Mouse (Mus musculus): ENCODE measurements at regions not wholly inside any gene's neighbourhood (a gene's known extent, or its start where the extent isn't known, plus 50 kb on each side); places are given as distances from the start of the nearest gene placed in this dataset.

GRCm38 (mm10) chr15:68363058-68363735 is 1862.5 kb upstream of the Lrrc6 start:
- peak overlapping the region; percentile 84 for H3K4me3 ChIP-seq (ENCODE audit: low read depth, low read length)
- peak overlapping the region; percentile 74 for H3K4me2 ChIP-seq (ENCODE audit: low read depth, severe bottlenecking)
- H3K27ac ChIP-seq (replicated peaks; ENCODE audit: low read depth, low read length) = peak overlapping the region; percentile 93
- H3K36me3 ChIP-seq (ENCODE audit: control insufficient read depth, insufficient read depth, low read length) = no peaks in the 10 kb centered on the region
- WGBS = under 1% methylated on average over 60 of the region's 72 CpGs
- H3K27me3 ChIP-seq (ENCODE audit: control insufficient read depth, insufficient read depth, low read length) = no peaks in the 10 kb centered on the region
- H3K9ac ChIP-seq (ENCODE audit: low read length) = peak overlapping the region; percentile 79
- H3K4me1 ChIP-seq (ENCODE audit: control insufficient read depth, insufficient read depth, low read length) = 0 out of 2 replicates have a peak, but pooled peaks cover 3% of the 10 kb centered on the region
- ATAC-seq (ENCODE audit: insufficient number of reproducible peaks, low FRiP score, low TSS enrichment, low read depth) = peak; percentile 98
- H3K9me3 ChIP-seq (ENCODE audit: control insufficient read depth, low read length) = no peaks in the 10 kb centered on the region
- DNase-seq (ENCODE audit: low spot score) = peak; percentile 99

DNA sequence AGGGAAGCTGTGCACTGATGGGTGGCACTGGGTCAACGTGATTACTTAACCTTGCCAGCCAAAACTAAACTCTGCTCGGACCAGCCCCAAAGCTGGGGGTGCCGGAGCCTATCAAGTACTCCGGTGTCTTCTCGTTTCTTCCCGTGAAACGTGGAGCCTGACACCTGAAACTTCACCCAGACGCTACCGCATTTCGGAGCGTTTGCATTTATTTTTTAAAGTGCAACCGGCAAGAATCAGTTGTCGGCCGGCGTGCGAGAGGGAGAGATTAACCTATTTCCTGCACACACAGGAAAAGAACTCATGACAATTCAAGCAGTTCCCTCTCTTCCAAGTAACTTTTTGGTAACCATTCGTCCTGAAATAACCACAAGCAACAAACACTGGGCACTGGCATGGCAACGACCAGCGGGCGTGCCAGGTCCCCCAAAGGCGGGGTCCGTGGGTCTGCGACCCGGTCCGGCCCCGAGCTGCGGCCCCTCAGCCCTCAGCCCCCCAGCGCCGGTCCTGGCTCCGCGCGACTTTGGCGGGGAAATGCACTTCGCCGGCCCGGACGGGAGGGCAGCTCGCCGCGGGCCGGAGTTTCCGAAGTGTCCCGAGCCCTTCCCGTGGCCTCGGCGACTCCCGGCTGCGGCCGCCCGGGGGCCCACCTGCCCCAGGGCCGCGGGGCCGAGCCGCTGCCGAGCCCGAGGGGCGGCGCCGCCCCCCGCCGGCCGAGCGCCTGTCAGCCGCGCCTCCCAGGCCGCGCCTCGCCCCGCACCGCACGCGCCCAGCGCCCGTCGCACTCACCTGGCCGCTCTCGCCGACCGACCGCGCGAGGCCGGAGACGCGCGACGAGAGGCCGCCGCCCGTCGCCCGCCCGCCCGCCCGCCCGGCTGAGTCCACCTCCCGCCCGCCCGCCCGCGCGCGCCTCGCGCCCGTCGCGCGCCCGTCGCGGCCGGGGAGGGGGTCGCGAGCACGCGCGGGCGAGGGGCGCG is 1861.7 kb upstream of the Lrrc6 start:
- DNase-seq (ENCODE audit: low spot score) (peak; percentile 63), ATAC-seq (ENCODE audit: insufficient number of reproducible peaks, low FRiP score, low TSS enrichment, low read depth) (peak; percentile 17; the same call in 1 of the 2 replicates)
- peak overlapping the region; percentile 74 for H3K4me2 ChIP-seq (ENCODE audit: low read depth, severe bottlenecking)
- peak overlapping the region; percentile 93 for H3K27ac ChIP-seq (replicated peaks; ENCODE audit: low read depth, low read length)
- H3K27me3 ChIP-seq (ENCODE audit: control insufficient read depth, insufficient read depth, low read length) = no peaks in the 10 kb centered on the region
- WGBS = under 1% methylated on average over 64 of the region's 121 CpGs
- H3K9me3 ChIP-seq (ENCODE audit: control insufficient read depth, low read length) = no peaks in the 10 kb centered on the region
- H3K36me3 ChIP-seq (ENCODE audit: control insufficient read depth, insufficient read depth, low read length) = no peaks in the 10 kb centered on the region
- H3K4me3 ChIP-seq (ENCODE audit: low read depth, low read length) = peak overlapping the region; percentile 84
- 0 out of 2 replicates have a peak, but pooled peaks cover 3% of the 10 kb centered on the region for H3K4me1 ChIP-seq (ENCODE audit: control insufficient read depth, insufficient read depth, low read length)
- H3K9ac ChIP-seq (ENCODE audit: low read length) = peak overlapping the region; percentile 79

DNA sequence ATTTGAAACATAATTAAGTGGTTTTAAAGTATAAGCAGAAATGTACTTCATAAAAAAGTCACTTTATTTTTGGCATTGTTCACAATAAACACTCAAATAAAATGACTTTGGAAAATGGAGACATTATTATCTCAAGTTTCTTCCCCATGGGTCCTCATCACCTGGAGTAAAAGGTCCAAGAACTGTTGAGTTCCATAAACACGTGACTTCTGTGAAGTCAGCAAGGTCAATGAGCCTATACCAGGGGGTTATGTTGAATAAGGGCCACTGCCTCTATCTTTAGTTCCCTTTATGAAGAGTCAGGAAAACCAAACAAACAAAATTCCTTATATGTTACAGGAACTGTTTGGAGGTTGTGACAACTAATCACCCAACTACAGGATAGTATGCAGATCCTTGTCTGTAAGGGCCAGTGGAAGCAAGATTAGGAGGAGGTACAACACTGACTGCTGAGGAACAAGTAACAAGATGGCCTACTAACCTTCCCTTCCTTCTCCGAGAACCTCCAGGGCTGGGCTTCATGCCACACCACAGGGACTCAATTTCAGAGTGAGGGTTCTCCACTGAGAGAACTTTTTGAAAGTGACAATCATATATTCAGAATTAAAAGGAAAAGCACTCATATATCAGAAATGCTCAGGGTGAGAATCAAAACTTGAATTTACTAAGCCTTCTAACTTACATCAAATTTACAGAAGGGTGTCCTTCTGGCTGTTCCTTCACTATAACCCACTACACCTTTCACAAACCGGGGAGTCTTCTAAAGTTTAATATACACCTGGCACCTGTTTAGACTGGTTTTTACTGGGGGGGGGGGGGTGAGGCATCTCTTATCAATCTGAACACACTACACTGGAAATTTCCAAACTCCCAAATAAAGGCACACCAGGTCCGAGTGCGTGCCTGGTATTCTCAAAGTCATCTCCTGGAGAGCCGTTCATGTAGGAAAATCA is 1860.5 kb upstream of the Lrrc6 start:
- Histone ChIP-seq H3K4me2 (ENCODE audit: low read depth, severe bottlenecking) (peak overlapping the region; percentile 74; the same call in 1 of the 2 replicates), H3K27ac (replicated peaks; ENCODE audit: low read depth, low read length) (no peak overlapping the region), H3K9ac (ENCODE audit: low read length) (no peak overlapping the region), H3K9me3 (ENCODE audit: control insufficient read depth, low read length) (no peaks in the 10 kb centered on the region), H3K27me3 (ENCODE audit: control insufficient read depth, insufficient read depth, low read length) (no peaks in the 10 kb centered on the region), H3K4me3 (ENCODE audit: low read depth, low read length) (peak overlapping the region; percentile 84), H3K4me1 (ENCODE audit: control insufficient read depth, insufficient read depth, low read length) (0 out of 2 replicates have a peak, but pooled peaks cover 3% of the 10 kb centered on the region), H3K36me3 (ENCODE audit: control insufficient read depth, insufficient read depth, low read length) (no peaks in the 10 kb centered on the region)
- 58% methylated on average over 6 of the region's 6 CpGs for WGBS
- ATAC-seq (ENCODE audit: insufficient number of reproducible peaks, low FRiP score, low TSS enrichment, low read depth) (no peak), DNase-seq (ENCODE audit: low spot score) (no peak)

GRCm38 (mm10) chr15:68359496-68359895 is 1858.8 kb upstream of the Lrrc6 start:
- ATAC-seq (ENCODE audit: insufficient number of reproducible peaks, low FRiP score, low TSS enrichment, low read depth) (no peak), DNase-seq (ENCODE audit: low spot score) (no peak)
- Histone ChIP-seq H3K4me3 (ENCODE audit: low read depth, low read length) (no peak overlapping the region), H3K4me1 (ENCODE audit: control insufficient read depth, insufficient read depth, low read length) (0 out of 2 replicates have a peak, but pooled peaks cover 3% of the 10 kb centered on the region), H3K9me3 (ENCODE audit: control insufficient read depth, low read length) (no peaks in the 10 kb centered on the region), H3K9ac (ENCODE audit: low read length) (no peak overlapping the region), H3K36me3 (ENCODE audit: control insufficient read depth, insufficient read depth, low read length) (no peaks in the 10 kb centered on the region), H3K27me3 (ENCODE audit: control insufficient read depth, insufficient read depth, low read length) (no peaks in the 10 kb centered on the region), H3K4me2 (ENCODE audit: low read depth, severe bottlenecking) (no peak overlapping the region), H3K27ac (replicated peaks; ENCODE audit: low read depth, low read length) (no peak overlapping the region)
- WGBS = 84% methylated on average over 3 of the region's 3 CpGs

GRCm38 (mm10) chr15:68355957-68356356 is 1855.2 kb upstream of the Lrrc6 start:
- ATAC-seq (ENCODE audit: insufficient number of reproducible peaks, low FRiP score, low TSS enrichment, low read depth) = no peak
- no peaks in the 10 kb centered on the region for H3K9me3 ChIP-seq (ENCODE audit: control insufficient read depth, low read length)

DNA sequence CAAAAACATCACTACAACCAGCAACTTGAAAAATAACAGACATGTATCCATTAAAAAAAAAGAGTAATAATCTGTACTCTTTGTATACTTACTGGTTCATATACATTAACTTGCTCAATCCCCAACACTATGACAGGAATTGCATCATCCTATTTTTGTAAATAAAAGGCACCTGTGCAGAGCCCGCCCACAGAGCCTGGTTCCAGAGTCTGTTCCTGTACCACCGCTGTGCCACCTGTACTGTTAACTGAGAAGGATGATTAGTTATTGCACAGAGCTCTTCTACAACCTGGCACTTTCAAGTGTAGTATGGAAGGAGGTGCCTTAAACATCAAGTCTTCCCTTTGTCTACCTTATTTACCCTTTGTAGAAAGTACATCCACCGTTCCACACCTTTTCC is 1843.9 kb upstream of the Lrrc6 start:
- Histone ChIP-seq H3K27ac (replicated peaks; ENCODE audit: low read depth, low read length) (no peak overlapping the region), H3K9me3 (ENCODE audit: control insufficient read depth, low read length) (no peaks in the 10 kb centered on the region), H3K4me1 (ENCODE audit: control insufficient read depth, insufficient read depth, low read length) (no peaks in the 10 kb centered on the region), H3K36me3 (ENCODE audit: control insufficient read depth, insufficient read depth, low read length) (no peaks in the 10 kb centered on the region), H3K9ac (ENCODE audit: low read length) (no peak overlapping the region), H3K4me2 (ENCODE audit: low read depth, severe bottlenecking) (no peak overlapping the region), H3K27me3 (ENCODE audit: control insufficient read depth, insufficient read depth, low read length) (no peaks in the 10 kb centered on the region), H3K4me3 (ENCODE audit: low read depth, low read length) (no peak overlapping the region)
- DNase-seq (ENCODE audit: low spot score) (no peak), ATAC-seq (ENCODE audit: insufficient number of reproducible peaks, low FRiP score, low TSS enrichment, low read depth) (no peak)
- WGBS = 91% methylated on average over 3 of the region's 3 CpGs

More at GRCm38 (mm10) chr15:68355957-68356356, 1855.2 kb upstream of the Lrrc6 start:
- DNase-seq (ENCODE audit: low spot score) = no peak
- Histone ChIP-seq H3K4me1 (ENCODE audit: control insufficient read depth, insufficient read depth, low read length) (0 out of 2 replicates have a peak, but pooled peaks cover under 1% of the 10 kb centered on the region), H3K36me3 (ENCODE audit: control insufficient read depth, insufficient read depth, low read length) (no peaks in the 10 kb centered on the region), H3K27me3 (ENCODE audit: control insufficient read depth, insufficient read depth, low read length) (no peaks in the 10 kb centered on the region), H3K4me3 (ENCODE audit: low read depth, low read length) (no peak overlapping the region), H3K27ac (replicated peaks; ENCODE audit: low read depth, low read length) (no peak overlapping the region), H3K9ac (ENCODE audit: low read length) (no peak overlapping the region), H3K4me2 (ENCODE audit: low read depth, severe bottlenecking) (no peak overlapping the region)
- 75% methylated on average over 1 of the region's 1 CpGs for WGBS

- Histone ChIP-seq H3K27ac (replicated peaks; ENCODE audit: low read depth, low read length) (no peak overlapping the region), H3K9ac (ENCODE audit: low read length) (no peak overlapping the region), H3K27me3 (ENCODE audit: control insufficient read depth, insufficient read depth, low read length) (no peaks in the 10 kb centered on the region), H3K9me3 (ENCODE audit: control insufficient read depth, low read length) (no peaks in the 10 kb centered on the region), H3K36me3 (ENCODE audit: control insufficient read depth, insufficient read depth, low read length) (no peaks in the 10 kb centered on the region), H3K4me1 (ENCODE audit: control insufficient read depth, insufficient read depth, low read length) (no peaks in the 10 kb centered on the region), H3K4me3 (ENCODE audit: low read depth, low read length) (no peak overlapping the region), H3K4me2 (ENCODE audit: low read depth, severe bottlenecking) (no peak overlapping the region)
- 83% methylated on average over 1 of the region's 1 CpGs for WGBS
- no peak for DNase-seq (ENCODE audit: low spot score)
- no peak for ATAC-seq (ENCODE audit: insufficient number of reproducible peaks, low FRiP score, low TSS enrichment, low read depth)
These were observed 1841.8 kb upstream of the Lrrc6 start for GRCm38 (mm10) chr15:68342542-68342941.

Data from limb, embryonic 11.5 days (tissue).